Mouse (Mus musculus) embryonic facial prominence, embryonic 10.5 days (tissue): ENCODE measurements around the gene Tmem80. TPM values are rescaled to one million over a fixed set of nuclear protein-coding genes. Genes with fewer than 3 reads are reported as not detected.

Experiments used
- DNase-seq: peaks from one replicate; pipeline ENCODE4 v3.0.0-alpha.2; 2017; ENCODE audit warnings: low spot score
- H3K27ac ChIP-seq: fragments of 300-500 bp; sonication (generic); replicated peaks from 2 replicates; pipeline ENCODE4 v1.5.1; 2016; ENCODE audit warnings: mild to moderate bottlenecking
- H3K27me3 ChIP-seq: fragments of 300-500 bp; sonication (generic); replicated peaks from 2 replicates; pipeline ENCODE4 v1.6.1; 2016; ENCODE audit warnings: low read depth, mild to moderate bottlenecking; ENCODE audit not compliant: poor library complexity, severe bottlenecking
- H3K36me3 ChIP-seq: fragments of 300-500 bp; sonication (generic); replicated peaks from 2 replicates; pipeline ENCODE4 v1.6.1; 2016; ENCODE audit warnings: mild to moderate bottlenecking, moderate library complexity
- H3K4me1 ChIP-seq: fragments of 300-500 bp; sonication (generic); 2 replicates; pipeline ENCODE4 v1.6.1; 2016
- H3K4me3 ChIP-seq: fragments of 300-500 bp; sonication (generic); 2 replicates; pipeline ENCODE4 v1.5.1; 2016; ENCODE audit warnings: mild to moderate bottlenecking, moderate library complexity
- H3K9me3 ChIP-seq: fragments of 300-500 bp; sonication (generic); 2 replicates; pipeline ENCODE4 v1.6.1; 2016; ENCODE audit warnings: mild to moderate bottlenecking
- whole genome bisulfite sequencing: fragments of 180-500 bp; shearing (Covaris S2); methylation state at CpG from one replicate; pipeline ENCODE4 v1.1.7; 2016; 5-methylcytosine and 5-hydroxymethylcytosine counted together
- polyA plus RNA-seq: library from polyadenylated mRNA; unstranded; fragments of >200 nt; fragmentation: Nextera tagmentation; extraction: Ambion mirVana; gene quantifications from 2 replicates; pipeline ENCODE4 v1.2.1, GENCODE M21; 2016

Gene Tmem80
- polyA plus RNA-seq, 1 experiment from 2014 or later: 49.0 TPM

GRCm38 (mm10) chr7:141369918-141370317, 42.4 kb downstream of the Tmem80 start:
- 76% methylated on average over 5 of the region's 5 CpGs for WGBS
- H3K27ac ChIP-seq: no peak overlapping the region
- no peaks in the 10 kb centered on the region for H3K36me3 ChIP-seq
- no peak overlapping the region for H3K4me3 ChIP-seq
- H3K27me3 ChIP-seq: 0 out of 2 replicates have a peak, but pooled peaks cover 5% of the 10 kb centered on the region
- DNase-seq: no peak
- peaks cover 11% of the 10 kb centered on the region; the same call in 1 of the 2 replicates for H3K4me1 ChIP-seq
- H3K9me3 ChIP-seq: no peaks in the 10 kb centered on the region

GRCm38 (mm10) chr7:141371942-141372595, 44.5 kb downstream of the Tmem80 start:
- H3K9me3 ChIP-seq: no peaks in the 10 kb centered on the region
- H3K4me3 ChIP-seq: no peak overlapping the region
- H3K4me1 ChIP-seq: peaks cover 11% of the 10 kb centered on the region; the same call in 1 of the 2 replicates
- H3K27ac ChIP-seq: no peak overlapping the region
- WGBS: 70% methylated on average over 6 of the region's 6 CpGs
- H3K36me3 ChIP-seq: no peaks in the 10 kb centered on the region
- DNase-seq: no peak
- H3K27me3 ChIP-seq: no peaks in the 10 kb centered on the region

- no peaks in the 10 kb centered on the region for H3K27me3 ChIP-seq
- no peaks in the 10 kb centered on the region for H3K9me3 ChIP-seq
- no peak overlapping the region for H3K4me3 ChIP-seq
- DNase-seq: no peak
- H3K36me3 ChIP-seq: no peaks in the 10 kb centered on the region
- H3K27ac ChIP-seq: no peak overlapping the region
- peaks cover 11% of the 10 kb centered on the region; the same call in 1 of the 2 replicates for H3K4me1 ChIP-seq
- WGBS: 64% methylated on average over 6 of the region's 6 CpGs
These were observed 46.1 kb downstream of the Tmem80 start for GRCm38 (mm10) chr7:141373611-141374010.

GRCm38 (mm10) chr7:141374399-141374798, 46.9 kb downstream of the Tmem80 start:
- H3K9me3 ChIP-seq: no peaks in the 10 kb centered on the region
- H3K36me3 ChIP-seq: no peaks in the 10 kb centered on the region
- H3K27ac ChIP-seq: no peak overlapping the region
- no peaks in the 10 kb centered on the region for H3K27me3 ChIP-seq
- H3K4me3 ChIP-seq: no peak overlapping the region
- H3K4me1 ChIP-seq: peaks cover 11% of the 10 kb centered on the region; the same call in 1 of the 2 replicates
- no peak for DNase-seq

GRCm38 (mm10) chr7:141379584-141379983, 52.0 kb downstream of the Tmem80 start:
- Histone ChIP-seq H3K4me1 (0 out of 2 replicates have a peak, but pooled peaks cover 3% of the 10 kb centered on the region), H3K4me3 (no peak overlapping the region), H3K27ac (no peak overlapping the region), H3K27me3 (0 out of 2 replicates have a peak, but pooled peaks cover 8% of the 10 kb centered on the region), H3K9me3 (no peaks in the 10 kb centered on the region), H3K36me3 (no peaks in the 10 kb centered on the region)
- 71% methylated on average over 4 of the region's 4 CpGs for WGBS
- no peak for DNase-seq

- no peak for DNase-seq
These were observed 53.7 kb downstream of the Tmem80 start for GRCm38 (mm10) chr7:141381068-141381835.

More at GRCm38 (mm10) chr7:141381068-141381835, 53.7 kb downstream of the Tmem80 start:
- H3K4me1 ChIP-seq: 0 out of 2 replicates have a peak, but pooled peaks cover 3% of the 10 kb centered on the region
- H3K36me3 ChIP-seq: no peaks in the 10 kb centered on the region
- no peaks in the 10 kb centered on the region for H3K9me3 ChIP-seq
- H3K4me3 ChIP-seq: no peak overlapping the region
- H3K27me3 ChIP-seq: 0 out of 2 replicates have a peak, but pooled peaks cover 8% of the 10 kb centered on the region
- H3K27ac ChIP-seq: no peak overlapping the region
- 73% methylated on average over 4 of the region's 4 CpGs for WGBS

Other genes starting within 250 kb of the Tmem80 start
- gene Pkp3, start 249.5 kb upstream of the Tmem80 start, polyA plus RNA-seq: 9.4 and 9.6 TPM in 2 replicates
- 2.2 and 2.3 TPM in 2 replicates for gene Sigirr, start 227.2 kb upstream of the Tmem80 start, polyA plus RNA-seq
- 1.8 and 2.5 TPM in 2 replicates for gene Ano9, start 209.9 kb upstream of the Tmem80 start, polyA plus RNA-seq
- gene Ptdss2, start 205.4 kb upstream of the Tmem80 start, polyA plus RNA-seq: 77.8 and 83.8 TPM in 2 replicates
- gene Rnh1, start 154.9 kb upstream of the Tmem80 start, polyA plus RNA-seq: 77.9 and 79.7 TPM in 2 replicates
- gene Hras, start 133.7 kb upstream of the Tmem80 start, polyA plus RNA-seq: 94.3 and 94.9 TPM in 2 replicates
- 15.1 and 18.1 TPM in 2 replicates for gene Lrrc56, start 133.6 kb upstream of the Tmem80 start, polyA plus RNA-seq
- 4.9 and 5.3 TPM in 2 replicates for gene Lmntd2, start 113.7 kb upstream of the Tmem80 start, polyA plus RNA-seq
- 54.5 and 56.0 TPM in 2 replicates for gene Rassf7, start 111.9 kb upstream of the Tmem80 start, polyA plus RNA-seq
- 114 and 124 TPM in 2 replicates for gene Phrf1, start 99.0 kb upstream of the Tmem80 start, polyA plus RNA-seq
- gene Irf7, start 61.3 kb upstream of the Tmem80 start, polyA plus RNA-seq: 0.34 TPM in 2 replicates
- 0.10 and 0.17 TPM in 2 replicates for gene Cdhr5, start 51.0 kb upstream of the Tmem80 start, polyA plus RNA-seq
- 8.8 and 9.6 TPM in 2 replicates for gene Sct, start 48.6 kb upstream of the Tmem80 start, polyA plus RNA-seq
- gene Drd4, start 35.7 kb upstream of the Tmem80 start, polyA plus RNA-seq: 0.60 and 0.86 TPM in 2 replicates
- 57.9 and 65.0 TPM in 2 replicates for gene Deaf1, start within 50 bp of the Tmem80 start, polyA plus RNA-seq
- 12.1 and 13.0 TPM in 2 replicates for gene Eps8l2, start 11.1 kb downstream of the Tmem80 start, polyA plus RNA-seq
- 297 and 299 TPM in 2 replicates for gene Taldo1, start 64.5 kb downstream of the Tmem80 start, polyA plus RNA-seq
- 48.5 and 50.8 TPM in 2 replicates for gene Gatd1, start 86.4 kb downstream of the Tmem80 start, polyA plus RNA-seq
- 7.7 and 8.4 TPM in 2 replicates for gene Cend1, start 101.8 kb downstream of the Tmem80 start, polyA plus RNA-seq
- gene Slc25a22, start 110.2 kb downstream of the Tmem80 start, polyA plus RNA-seq: 49.3 and 52.2 TPM in 2 replicates
- gene Pidd1, start 116.3 kb downstream of the Tmem80 start, polyA plus RNA-seq: 24.9 and 26.0 TPM in 2 replicates
- gene Rplp2, start 119.6 kb downstream of the Tmem80 start, polyA plus RNA-seq: 1,198 and 1,200 TPM in 2 replicates
- gene Pnpla2, start 127.5 kb downstream of the Tmem80 start, polyA plus RNA-seq: 13.2 and 14.3 TPM in 2 replicates
- 6.6 and 8.3 TPM in 2 replicates for gene Cracr2b, start 133.4 kb downstream of the Tmem80 start, polyA plus RNA-seq
- gene Cd151, start 139.7 kb downstream of the Tmem80 start, polyA plus RNA-seq: 20.6 and 22.4 TPM in 2 replicates
- gene Polr2l, start 147.4 kb downstream of the Tmem80 start, polyA plus RNA-seq: 84.0 and 86.0 TPM in 2 replicates
- gene Tspan4, start 147.5 kb downstream of the Tmem80 start, polyA plus RNA-seq: 32.6 and 34.2 TPM in 2 replicates
- gene Chid1, start 212.1 kb downstream of the Tmem80 start, polyA plus RNA-seq: 23.8 and 24.3 TPM in 2 replicates
- gene Ap2a2, start 234.4 kb downstream of the Tmem80 start, polyA plus RNA-seq: 98.1 and 99.2 TPM in 2 replicates